Mouse (Mus musculus) layer of hippocampus, postnatal 25 days (tissue): ENCODE results near the gene Chmp4b. TPM values are rescaled to one million over a fixed set of nuclear protein-coding genes. Genes with fewer than 3 reads are reported as not detected.

Source experiments
- DNase-seq, 2 experiments: peaks; one replicate each; pipeline ENCODE4 v3.0.0; 2022; ENCODE audit warnings: mixed read lengths in 2 of 2, low spot score in 1 of 2; ENCODE audit errors: extremely low spot score in 1 of 2
- total RNA-seq, 2 experiments: library from RNA; stranded (reverse); gene quantifications; 2 replicates each; pipeline ENCODE4 v1.2.3; 2021

Chmp4b gene
- total RNA-seq, 2 experiments from 2014 or later, result 206 to 232 TPM

- no peak for DNase-seq
These were observed 27.5 kb downstream of the Chmp4b start for GRCm38 (mm10) chr2:154678995-154679394.

- no peak for DNase-seq
These were observed 28.8 kb downstream of the Chmp4b start for GRCm38 (mm10) chr2:154680337-154680736.

- no peak for DNase-seq
These were observed 29.4 kb downstream of the Chmp4b start for GRCm38 (mm10) chr2:154680941-154681340.

GRCm38 (mm10) chr2:154682712-154683111, 31.2 kb downstream of the Chmp4b start:
- no peak for DNase-seq

- DNase-seq, result no peak
These were observed 33.5 kb downstream of the Chmp4b start for GRCm38 (mm10) chr2:154684901-154685470.

- DNase-seq, result no peak
These were observed 34.3 kb downstream of the Chmp4b start for GRCm38 (mm10) chr2:154685772-154686171.

- DNase-seq, result no peak
These were observed 35.3 kb downstream of the Chmp4b start for GRCm38 (mm10) chr2:154686819-154687218.

GRCm38 (mm10) chr2:154689391-154689790, 37.9 kb downstream of the Chmp4b start:
- no peak for DNase-seq

- DNase-seq, result no peak
These were observed 39.5 kb downstream of the Chmp4b start for GRCm38 (mm10) chr2:154690959-154691358.

GRCm38 (mm10) chr2:154693186-154693940, 41.9 kb downstream of the Chmp4b start:
- no peak for DNase-seq

- no peak for DNase-seq
These were observed 42.4 kb downstream of the Chmp4b start for GRCm38 (mm10) chr2:154693941-154694256.

- no peak for DNase-seq
These were observed 44.2 kb downstream of the Chmp4b start for GRCm38 (mm10) chr2:154695690-154696089.

GRCm38 (mm10) chr2:154696660-154697059, 45.2 kb downstream of the Chmp4b start:
- DNase-seq, result no peak

- no peak for DNase-seq
These were observed 47.9 kb downstream of the Chmp4b start for GRCm38 (mm10) chr2:154699360-154699759.

- DNase-seq, result no peak
These were observed 48.7 kb downstream of the Chmp4b start for GRCm38 (mm10) chr2:154700177-154700576.

- DNase-seq, result peak; percentile 47 to 81
These were observed 51.3 kb downstream of the Chmp4b start for GRCm38 (mm10) chr2:154702637-154703315.

- no peak for DNase-seq
These were observed 55.2 kb downstream of the Chmp4b start for GRCm38 (mm10) chr2:154706526-154707280.

GRCm38 (mm10) chr2:154707284-154707683, 55.8 kb downstream of the Chmp4b start:
- DNase-seq, result no peak

GRCm38 (mm10) chr2:154707830-154708385, 56.4 kb downstream of the Chmp4b start:
- DNase-seq, result no peak

- no peak for DNase-seq
These were observed 60.2 kb downstream of the Chmp4b start for GRCm38 (mm10) chr2:154711701-154712100.

- DNase-seq, result peak; percentile 44 to 66
These were observed 60.8 kb downstream of the Chmp4b start for GRCm38 (mm10) chr2:154712271-154712677.
